Mouse (Mus musculus): ENCODE data around the gene Trpm3. TPM values are rescaled to one million over a fixed set of nuclear protein-coding genes. Genes with fewer than 3 reads are reported as not detected.

The Trpm3 gene
- total RNA-seq, 2 experiments from 2014 or later, result not detected

DNA sequence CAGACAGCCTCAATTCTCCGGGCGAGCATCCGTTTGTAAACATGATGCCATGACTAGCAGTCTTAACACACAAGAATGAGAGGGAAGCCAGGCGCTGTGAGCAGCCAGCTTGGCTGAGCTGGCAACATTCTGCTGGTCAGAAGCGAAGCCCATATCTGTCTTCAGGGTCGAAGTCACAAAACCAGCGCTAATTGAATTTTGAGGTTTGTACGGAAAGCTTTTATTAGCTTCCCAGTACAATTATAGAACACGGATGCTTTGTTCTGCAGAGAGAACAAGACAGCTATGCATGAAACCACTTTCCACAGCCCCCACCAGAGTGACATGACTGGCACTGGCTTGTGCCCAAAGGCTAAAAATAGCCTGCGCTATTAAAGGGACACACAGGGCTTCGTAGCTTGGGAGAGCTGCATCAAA lies 766.2 kb downstream of the Trpm3 start:
- ATAC-seq (replicated peaks; ENCODE audit: poor library complexity, severe bottlenecking), result no peak

DNA sequence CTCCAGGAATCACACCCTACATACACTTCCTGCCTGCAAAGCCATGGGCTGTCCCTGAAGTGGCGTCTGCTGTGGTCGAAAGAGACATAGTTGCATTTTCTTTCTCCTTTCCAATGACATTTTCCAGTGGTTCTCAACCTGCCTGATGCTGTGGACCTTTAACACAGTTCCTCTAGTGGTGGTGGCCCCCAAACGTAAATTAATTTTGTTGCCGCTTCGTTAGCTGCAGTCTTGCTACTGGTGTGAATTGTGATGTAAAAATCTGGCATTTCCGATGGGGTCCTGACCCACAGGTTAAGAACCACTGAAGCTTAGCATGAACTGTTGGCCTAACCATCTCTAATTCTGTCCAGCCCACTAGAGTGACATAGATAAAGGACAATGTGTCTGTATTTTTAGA lies 771.8 kb downstream of the Trpm3 start:
- ATAC-seq (replicated peaks; ENCODE audit: poor library complexity, severe bottlenecking), result no peak

DNA sequence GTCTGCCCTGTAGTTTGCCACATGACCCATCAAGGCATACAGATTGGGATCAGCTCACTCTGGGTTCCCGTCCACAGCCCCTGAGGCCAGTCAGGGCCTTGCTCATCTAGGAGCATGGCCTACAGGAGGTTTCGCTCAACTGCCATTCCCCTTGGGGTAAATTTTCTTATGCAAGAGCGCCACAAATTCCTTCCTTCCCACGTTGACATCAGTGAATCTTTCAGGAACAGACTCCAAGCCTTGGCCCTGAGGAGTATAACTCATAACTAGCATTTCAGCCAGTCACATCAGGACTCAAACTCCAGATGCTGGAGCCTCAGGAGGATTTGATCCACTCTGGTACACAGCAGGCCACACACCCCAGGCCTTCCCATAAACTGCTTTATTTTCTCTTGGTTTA lies 774.1 kb downstream of the Trpm3 start:
- ATAC-seq (replicated peaks; ENCODE audit: poor library complexity, severe bottlenecking), result no peak

DNA sequence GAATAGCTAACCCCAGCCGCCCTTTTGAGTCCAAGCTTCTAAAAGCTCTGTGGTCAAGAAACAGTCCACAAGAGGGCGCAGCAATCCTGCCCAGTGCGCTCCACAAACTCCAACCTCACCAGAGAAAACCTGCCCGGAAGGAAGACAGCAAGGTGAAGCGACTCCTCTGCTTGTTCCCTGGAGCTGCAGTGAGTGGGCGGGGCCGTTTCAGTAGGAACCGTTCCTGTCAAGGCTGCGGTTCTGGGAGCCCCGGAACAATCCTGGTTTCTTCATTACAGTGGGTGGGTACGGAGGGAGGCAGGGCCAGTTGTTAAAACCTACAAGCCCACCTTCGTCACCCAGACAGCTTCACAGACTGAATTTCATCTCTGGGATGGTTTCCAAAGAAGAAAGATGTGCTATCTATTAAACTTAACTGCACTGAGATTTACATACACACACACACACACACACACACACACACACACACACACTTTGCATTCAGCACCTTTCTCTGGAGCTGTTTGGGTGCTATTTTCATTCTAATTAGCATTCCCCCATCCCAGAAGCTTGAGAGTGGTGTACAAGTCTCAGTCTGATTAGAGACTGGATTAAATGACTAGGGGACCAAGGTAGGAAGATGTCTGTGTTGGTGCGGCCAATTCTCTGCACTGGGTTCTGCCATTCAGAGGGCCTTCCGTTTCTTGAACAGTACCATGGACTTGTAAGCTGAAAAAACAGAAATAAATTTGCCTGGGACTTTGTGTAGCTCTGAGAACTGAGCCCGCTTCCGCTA lies 777.2 kb downstream of the Trpm3 start:
- peak; percentile 82 for ATAC-seq (replicated peaks; ENCODE audit: poor library complexity, severe bottlenecking)

DNA sequence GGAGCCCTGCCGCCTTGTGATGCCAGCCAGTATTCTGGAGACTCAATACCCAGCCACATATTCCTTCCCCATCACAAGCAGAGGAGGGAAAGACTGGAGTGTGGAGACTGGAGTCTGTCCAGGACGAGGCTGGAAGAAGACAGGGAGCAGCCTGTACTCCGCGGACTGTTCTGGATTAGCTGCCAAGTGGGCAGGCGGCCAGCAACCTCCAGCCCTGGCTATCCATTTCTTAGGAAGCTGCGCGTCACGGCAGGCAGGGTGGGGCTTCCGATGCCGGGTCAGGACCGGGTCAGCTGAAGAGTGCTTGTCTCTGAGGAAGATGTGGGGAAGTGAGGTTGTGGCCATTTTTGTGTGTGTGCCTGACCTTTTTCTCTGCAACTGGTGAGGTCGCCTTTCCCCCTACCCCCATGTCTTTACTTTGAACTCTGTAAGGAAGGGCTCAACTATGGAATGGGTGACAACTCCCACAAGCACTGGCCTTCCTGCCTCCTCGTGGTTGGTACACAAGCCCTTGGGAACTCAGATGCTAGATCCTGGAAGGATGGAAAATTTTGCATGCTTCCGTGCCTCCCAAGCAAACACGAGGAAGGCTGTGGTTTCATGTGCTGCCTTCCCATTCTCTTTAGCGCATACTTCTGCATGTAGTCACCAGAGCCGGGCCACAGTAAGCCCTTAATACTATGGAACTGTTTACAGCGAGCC lies 777.9 kb downstream of the Trpm3 start:
- ATAC-seq (replicated peaks; ENCODE audit: poor library complexity, severe bottlenecking), result peak; percentile 49

DNA sequence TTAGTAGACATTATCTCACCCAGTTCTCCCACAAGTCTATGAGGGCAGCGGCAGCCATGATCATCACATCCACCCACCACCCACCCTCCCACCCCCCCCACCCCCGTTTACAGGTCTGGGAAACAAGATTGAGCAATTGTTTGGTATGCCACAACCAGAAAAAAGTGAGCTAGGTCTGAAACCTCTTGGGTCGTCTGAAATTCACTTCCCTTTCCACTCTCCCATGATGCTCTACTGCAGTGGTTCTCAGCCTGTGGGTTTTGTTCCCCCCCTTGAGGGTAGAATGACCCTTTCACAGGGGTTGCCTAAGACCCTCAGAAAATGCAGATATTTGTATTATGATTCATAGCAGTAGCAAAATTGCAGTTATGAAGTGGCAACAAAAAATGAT lies 778.5 kb downstream of the Trpm3 start:
- peak; percentile 66 for ATAC-seq (replicated peaks; ENCODE audit: poor library complexity, severe bottlenecking)

DNA sequence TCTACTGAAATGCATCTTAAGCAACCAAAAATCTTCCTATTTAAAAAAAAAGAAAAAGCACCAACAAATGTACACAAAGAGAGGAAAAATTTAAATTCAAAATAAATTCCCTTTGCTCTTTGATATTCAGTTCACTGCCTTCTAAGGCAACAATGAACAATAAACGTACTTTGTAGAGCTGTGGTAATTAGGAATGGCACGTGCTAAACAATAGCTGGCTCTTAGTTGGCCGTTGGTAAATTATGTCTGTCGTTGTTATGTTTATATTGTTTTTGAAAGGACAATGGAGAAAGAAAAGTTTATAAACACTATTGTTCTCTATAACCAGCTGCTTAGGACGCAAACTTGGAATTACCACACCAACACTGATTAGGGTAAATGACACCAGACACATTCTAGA lies 782.1 kb downstream of the Trpm3 start:
- no peak for ATAC-seq (replicated peaks; ENCODE audit: poor library complexity, severe bottlenecking)

DNA sequence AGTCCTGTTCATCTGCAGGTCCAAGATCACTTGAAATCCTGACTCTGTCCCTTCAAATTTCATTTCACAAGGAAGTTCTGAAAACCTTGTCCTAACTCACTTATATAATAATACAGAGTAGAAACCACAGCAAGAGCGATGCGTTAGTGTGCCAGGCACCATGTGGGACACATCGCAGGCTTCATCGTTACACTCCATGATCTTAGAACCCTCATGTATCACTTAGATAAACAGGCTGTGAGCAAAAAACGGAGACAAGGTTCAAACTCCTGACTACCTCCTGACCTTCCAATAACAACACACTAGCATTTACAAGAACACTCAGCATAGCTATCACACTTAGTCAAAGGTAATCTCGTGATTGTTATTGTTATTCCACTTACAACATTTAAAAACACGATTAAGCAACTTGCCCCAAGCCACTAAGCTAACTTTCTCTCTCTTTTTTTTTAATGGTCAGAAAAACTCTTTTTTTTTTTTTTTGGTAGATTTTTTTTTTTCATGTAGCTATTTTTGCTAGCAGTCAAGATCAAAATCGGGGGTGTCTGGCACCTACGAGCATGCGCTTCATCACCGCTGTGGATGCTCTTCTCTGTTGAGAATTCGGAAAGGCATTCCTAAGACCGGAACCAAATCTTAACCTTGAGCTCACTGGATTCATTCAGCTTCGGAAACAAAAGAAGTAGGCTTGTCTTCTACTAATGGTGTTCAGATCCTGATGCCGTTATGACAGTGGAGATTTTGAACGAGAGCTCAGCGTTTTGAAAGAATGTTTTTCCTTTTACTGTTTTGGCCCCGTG lies 784.2 kb downstream of the Trpm3 start:
- no peak for ATAC-seq (replicated peaks; ENCODE audit: poor library complexity, severe bottlenecking)

DNA sequence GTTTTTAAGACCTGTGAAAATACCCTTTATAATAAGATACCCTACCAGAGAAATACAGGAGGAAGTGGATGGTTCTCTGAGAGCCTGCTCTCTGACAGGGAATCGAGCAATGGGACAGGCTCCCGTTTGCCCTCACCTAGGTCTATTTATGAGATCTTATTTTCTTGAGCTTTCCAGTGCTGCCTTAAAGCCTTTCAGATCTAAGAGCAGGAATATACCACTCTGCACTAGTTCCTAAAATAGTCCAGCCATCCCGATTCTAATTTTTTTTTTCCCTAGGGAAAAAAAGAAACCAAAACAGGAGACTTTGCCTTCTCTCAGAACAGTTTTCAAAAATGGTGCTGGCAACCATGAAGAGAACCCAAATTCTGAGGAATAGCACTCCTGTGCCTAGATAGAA lies 786.4 kb downstream of the Trpm3 start:
- ATAC-seq (replicated peaks; ENCODE audit: poor library complexity, severe bottlenecking), result no peak

DNA sequence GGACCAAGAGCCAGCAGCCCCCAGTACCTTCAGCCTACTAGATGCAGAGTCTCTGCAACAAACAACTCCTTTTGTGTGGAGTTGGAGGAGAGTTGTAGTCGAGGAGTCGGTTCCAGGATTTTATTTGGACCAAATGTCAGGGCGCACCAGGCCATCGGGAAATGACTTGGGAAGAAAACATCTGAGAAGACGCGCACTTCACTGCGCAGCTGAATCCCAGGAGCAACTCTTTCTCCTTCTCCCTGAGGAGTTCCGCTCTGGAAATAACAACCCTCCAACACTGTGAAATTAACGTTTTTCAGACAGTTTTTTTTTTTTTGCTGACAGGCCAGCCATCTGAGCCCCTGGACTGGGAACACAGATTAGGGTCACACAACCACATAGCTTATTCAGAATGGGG lies 787.9 kb downstream of the Trpm3 start:
- no peak for ATAC-seq (replicated peaks; ENCODE audit: poor library complexity, severe bottlenecking)

DNA sequence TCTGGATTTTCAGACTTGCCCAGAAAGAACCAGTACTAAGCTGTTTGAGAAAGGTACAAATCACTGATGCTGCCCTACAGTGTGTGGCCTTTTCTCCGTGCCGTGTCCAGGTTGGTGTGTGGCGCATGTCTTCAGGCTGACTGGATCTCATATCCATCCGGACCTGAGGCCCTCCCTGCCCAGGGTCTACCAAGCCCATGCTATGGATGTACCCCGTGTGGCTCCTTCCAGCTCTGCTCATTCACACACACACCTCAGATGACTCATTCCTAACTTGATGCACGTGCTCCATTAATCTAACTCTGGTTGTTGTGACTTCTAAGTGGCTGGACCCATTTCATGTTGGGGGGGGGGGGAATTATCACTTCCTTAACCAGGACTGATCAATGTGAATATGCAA lies 789.5 kb downstream of the Trpm3 start:
- ATAC-seq (replicated peaks; ENCODE audit: poor library complexity, severe bottlenecking), result no peak

DNA sequence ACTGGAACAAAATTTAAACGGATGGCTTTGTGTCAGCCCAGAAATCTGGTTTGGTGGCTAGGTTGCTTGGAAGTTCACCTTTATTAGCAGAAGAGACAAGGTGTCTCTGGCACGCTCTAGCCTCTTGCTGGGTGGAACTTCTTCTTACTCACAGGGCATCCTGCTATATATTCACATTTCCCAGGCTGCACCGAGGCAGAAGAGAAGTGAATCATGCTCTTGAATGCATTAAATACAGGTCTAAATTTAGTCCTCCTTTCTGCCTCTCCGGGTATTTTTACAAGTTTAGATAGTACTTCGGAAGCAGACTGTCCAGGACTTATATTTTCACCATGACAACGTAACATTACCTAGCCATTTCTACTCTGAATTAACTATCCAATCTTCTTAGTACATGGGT lies 790.9 kb downstream of the Trpm3 start:
- no peak for ATAC-seq (replicated peaks; ENCODE audit: poor library complexity, severe bottlenecking)

DNA sequence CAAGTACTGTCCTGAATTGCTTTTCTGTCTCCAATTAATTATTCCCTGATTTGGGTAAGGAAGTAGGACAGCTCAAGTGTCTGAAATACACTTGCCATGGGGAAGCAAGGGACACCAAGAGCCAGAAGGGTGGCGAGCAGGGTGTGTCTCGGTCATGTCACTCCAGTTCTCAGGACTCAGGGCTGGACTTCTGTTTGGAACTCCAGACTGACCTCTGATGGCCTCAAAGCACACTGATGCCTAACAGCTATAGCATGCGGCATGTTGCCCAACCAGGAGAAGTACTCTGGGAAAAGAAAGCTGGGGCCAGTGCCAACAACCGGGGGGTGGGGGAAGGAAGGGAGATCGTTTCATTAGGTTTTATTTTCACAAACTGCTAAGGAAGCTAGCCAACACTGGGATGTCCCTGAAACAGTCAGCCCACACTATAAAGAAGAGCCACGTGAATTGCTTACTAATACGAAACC lies 791.6 kb downstream of the Trpm3 start:
- no peak for ATAC-seq (replicated peaks; ENCODE audit: poor library complexity, severe bottlenecking)

DNA sequence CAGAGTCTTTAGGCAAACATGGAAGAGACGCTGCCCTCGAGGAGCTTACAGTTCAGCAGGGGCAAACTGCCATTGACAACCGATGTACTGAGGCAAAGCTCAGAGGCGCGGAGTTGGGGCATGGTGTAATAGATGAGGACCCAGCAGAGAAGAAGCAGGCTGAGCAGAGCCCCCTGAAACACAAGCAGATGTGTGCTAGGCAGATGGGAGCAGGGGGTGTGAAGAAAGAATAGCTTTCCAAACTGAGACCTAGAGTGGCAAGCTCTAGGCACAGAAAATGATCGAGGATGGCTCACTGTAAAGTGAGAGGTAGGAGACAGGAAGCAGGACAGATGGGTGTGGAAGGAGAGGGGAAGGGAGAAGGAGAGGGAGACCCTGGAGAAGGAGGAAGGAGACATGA lies 792.2 kb downstream of the Trpm3 start:
- ATAC-seq (replicated peaks; ENCODE audit: poor library complexity, severe bottlenecking), result no peak

DNA sequence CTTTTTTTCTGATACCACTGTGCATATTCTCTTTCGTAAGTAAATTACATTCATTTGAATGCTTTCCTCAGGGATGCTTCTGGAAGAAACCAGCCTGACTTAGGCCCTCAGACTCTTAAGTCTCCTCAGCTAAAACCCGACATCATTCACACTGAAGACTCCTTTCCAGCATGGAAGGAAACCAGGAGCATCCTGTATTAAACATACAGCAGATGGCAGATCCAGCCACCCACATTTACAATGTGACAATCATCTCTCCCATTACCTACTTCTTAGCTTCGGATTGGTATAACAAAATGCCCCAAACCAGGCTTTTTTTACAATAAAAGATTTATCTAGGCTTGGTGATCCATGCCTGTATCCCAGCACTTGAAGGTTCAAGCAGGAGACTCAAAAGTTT lies 796.2 kb downstream of the Trpm3 start:
- no peak for ATAC-seq (replicated peaks; ENCODE audit: poor library complexity, severe bottlenecking)

DNA sequence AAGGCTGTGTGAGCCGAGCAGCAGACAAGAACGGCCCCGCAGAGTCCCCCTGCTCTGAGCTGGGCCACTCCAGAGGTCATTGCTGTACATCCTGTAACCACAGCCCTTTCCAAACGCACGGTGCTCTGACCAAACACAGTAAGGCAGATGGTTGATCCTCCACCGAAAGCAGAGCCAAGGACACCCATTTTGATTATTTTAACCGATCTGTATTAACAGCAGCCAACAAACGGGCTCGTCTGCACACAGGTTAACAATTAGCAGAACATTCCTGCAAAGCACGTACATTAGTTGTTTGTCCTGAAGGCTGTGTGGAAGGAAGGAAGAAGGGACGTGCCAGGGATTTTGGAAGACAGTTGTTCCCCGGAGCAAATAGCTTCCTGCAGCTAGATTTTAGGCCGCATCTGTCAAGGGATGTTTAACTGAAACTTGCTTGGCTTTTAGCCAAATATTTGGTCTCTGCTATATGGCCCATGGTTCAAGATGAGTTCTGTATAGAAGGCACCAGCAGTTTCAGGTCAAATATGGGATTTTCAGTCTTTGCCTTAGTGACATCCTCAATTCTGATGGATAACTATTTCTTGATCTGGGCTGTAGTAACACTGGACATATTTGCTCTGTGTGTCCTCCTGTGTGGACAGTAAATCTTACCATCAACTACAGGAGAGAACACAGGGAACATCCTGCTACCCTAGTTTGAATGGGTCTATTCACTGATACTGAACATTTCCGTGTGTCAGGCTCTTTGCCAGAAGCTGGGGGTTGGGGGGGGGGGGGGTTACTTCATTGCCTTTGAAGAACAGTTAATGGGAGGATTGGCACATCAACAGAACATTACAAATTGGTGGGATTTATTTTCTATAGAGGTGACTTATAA lies 800.2 kb downstream of the Trpm3 start:
- ATAC-seq (replicated peaks; ENCODE audit: poor library complexity, severe bottlenecking), result no peak

DNA sequence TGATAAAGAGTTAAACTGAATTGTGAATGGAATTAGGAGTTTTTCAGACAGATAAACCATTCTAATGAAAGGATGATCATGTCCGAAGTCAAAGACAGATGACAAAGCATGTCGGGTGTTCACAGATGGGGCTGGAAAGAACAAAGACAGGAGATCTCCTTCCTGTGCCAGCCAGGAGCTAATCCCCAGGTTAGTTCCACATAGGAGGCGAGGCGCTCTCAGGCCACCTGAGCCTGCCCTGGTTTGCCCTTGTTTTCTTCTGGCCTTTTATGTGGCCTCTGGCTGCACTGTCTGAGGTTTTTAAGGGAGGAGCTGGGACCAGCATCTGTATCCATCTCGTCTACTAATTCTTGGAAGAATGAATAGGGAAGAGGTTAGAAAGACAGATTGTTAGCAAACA lies 801.0 kb downstream of the Trpm3 start:
- no peak for ATAC-seq (replicated peaks; ENCODE audit: poor library complexity, severe bottlenecking)

DNA sequence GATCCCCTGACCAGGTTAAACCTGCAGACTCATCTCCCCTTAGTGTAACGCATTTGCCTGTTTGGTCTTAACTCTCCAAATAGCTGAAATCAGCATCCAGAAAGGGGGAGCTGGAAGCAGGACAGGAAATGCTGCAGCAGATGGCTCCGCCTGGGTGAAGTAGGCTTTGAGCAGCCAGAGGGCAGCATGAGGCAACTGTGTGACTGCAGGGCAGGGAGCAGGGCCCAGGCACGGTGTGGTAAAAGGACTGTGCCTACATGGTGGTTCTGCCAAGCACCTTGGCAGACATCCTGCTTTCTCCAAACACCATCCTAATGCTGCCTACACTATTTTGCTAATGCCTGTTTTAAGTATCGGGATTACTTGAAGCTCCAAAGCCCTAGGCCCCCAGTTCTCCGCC lies 801.6 kb downstream of the Trpm3 start:
- peak; percentile 71 for ATAC-seq (replicated peaks; ENCODE audit: poor library complexity, severe bottlenecking)

DNA sequence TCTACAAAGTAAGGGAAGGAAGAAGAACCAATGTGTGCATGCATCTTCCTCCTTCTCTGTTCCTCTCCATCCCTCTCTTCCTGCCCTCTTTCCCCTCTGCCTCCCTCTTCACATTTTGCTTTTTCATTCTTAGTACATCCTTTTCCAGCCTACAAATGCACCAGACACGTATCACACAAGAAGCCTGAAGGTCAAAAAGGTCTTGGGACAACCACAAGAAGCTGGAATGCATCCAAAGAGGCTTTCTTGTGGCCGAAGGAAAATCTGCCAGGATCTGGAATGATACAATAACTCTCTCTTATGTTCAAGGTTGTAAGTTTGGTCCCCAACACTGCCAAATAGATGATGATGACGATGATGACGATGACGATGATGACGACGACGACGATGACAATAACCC lies 802.1 kb downstream of the Trpm3 start:
- no peak for ATAC-seq (replicated peaks; ENCODE audit: poor library complexity, severe bottlenecking)

DNA sequence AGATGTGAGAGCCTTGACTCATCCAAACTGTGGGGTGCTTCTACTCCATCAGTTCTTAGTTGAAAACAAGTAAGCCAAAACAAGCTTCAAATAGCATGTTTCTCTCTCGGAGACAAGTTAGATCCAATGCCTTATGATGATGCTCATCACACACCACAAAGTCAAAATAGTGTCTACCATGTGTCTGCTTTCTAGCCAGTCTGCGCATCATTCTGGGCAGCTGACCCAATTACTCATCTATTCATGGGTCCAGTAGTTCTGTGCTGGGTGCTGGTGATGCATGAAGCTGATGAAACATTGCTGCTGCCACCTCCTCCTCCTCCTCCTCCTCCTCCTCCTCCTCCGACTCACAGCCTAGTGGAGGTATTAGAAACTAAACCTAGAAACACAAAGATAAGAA lies 813.6 kb downstream of the Trpm3 start:
- ATAC-seq (replicated peaks; ENCODE audit: poor library complexity, severe bottlenecking), result no peak

Measured in granulocyte monocyte progenitor cell, adult 5-6 weeks (primary cell).